Mouse (Mus musculus): Measurements from ENCODE around the gene Ndufb10. TPM values are rescaled to one million over a fixed set of nuclear protein-coding genes. Genes with fewer than 3 reads are reported as not detected.
"Not testable (repeated sequence)": the region's sequence is repeated elsewhere in the genome, so short reads cannot be mapped to it uniquely, and the experiment has no call there.

The Ndufb10 gene
- polyA plus RNA-seq, 1 experiment = 91.1 TPM

- H3K4me1 ChIP-seq (ENCODE audit: control insufficient read depth, insufficient read depth, insufficient read length) = peaks cover 7% of the 10 kb centered on the region; the same call in 1 of the 2 replicates
- H3K27ac ChIP-seq (ENCODE audit: insufficient read depth, low read length) = no peak within 1 kb of the TSS
- 91% methylated on average over 2 of the region's 2 CpGs for WGBS
- H3K36me3 ChIP-seq (ENCODE audit: control insufficient read depth, insufficient read depth, low read length) = no peaks in the 10 kb centered on the region
- DNase-seq (ENCODE audit: low read depth in 1 of 2, low spot score in 2 of 2) = no peak
- no peak for TF ChIP-seq POLR2A (IDR thresholded peaks at IDR 0.05; ENCODE audit: low read depth, low read length)
- no peak for TF ChIP-seq CTCF (IDR thresholded peaks at IDR 0.05; ENCODE audit: extremely low read depth, insufficient read depth, insufficient read length, insufficient replicate concordance)
- no peak within 1 kb of the TSS for H3K4me3 ChIP-seq (ENCODE audit: extremely low read depth, insufficient read depth, insufficient read length)
- no peaks in the 10 kb centered on the region for H3K27me3 ChIP-seq (ENCODE audit: control insufficient read depth, insufficient read depth, low read length)
These were observed 3.3 kb upstream of the Ndufb10 start, which contains the start of gene Rpl3l for GRCm38 (mm10) chr17:24727618-24728017. Gene Rpl3l, plus strand, starts transcription at chr17:24727820.

DNA sequence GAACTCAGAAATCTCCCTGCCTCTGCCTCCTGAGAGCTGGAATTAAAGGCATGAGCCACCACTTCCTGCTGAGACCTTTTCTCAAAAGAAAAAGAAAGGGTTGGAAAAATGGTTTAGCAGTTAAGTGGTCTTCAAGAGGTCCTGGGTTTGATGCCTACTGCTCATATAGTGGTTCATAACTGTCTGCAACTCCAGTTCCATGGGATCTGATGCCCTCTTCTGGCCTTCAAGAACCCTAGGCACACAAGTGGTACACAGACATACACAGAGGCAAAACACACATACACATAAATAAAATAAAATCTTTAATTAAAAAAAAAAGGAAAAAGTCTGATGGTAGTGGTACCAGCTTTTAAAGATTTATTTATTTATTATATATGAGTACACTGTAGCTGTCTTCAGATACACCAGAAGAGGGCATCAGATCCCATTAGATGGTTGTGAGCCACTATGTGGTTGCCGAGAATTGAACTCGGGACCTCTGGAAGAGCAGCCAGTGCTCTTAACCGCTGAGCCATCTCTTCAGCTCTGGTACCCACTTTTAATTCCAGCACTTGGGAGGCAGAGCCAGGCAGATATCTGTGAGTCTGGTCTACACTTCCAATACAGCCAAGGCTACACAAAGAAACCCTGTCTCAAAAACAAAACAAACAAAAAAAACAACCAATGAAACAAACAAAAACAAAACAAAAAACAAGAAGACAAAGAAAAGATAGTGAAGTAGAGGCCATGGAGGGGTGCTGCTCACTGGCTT lies 1.5 kb upstream of the Ndufb10 start:
- no peak for TF ChIP-seq CTCF (IDR thresholded peaks at IDR 0.05; ENCODE audit: extremely low read depth, insufficient read depth, insufficient read length, insufficient replicate concordance)
- TF ChIP-seq POLR2A (IDR thresholded peaks at IDR 0.05; ENCODE audit: low read depth, low read length) = no peak
- DNase-seq (ENCODE audit: low read depth in 1 of 2, low spot score in 2 of 2) = no peak
- peaks cover 7% of the 10 kb centered on the region for H3K4me1 ChIP-seq (ENCODE audit: control insufficient read depth, insufficient read depth, insufficient read length)

GRCm38 (mm10) chr17:24723881-24724180 lies 447 bp downstream of the Ndufb10 start:
- Histone ChIP-seq H3K27me3 (ENCODE audit: control insufficient read depth, insufficient read depth, low read length) (no peaks in the 10 kb centered on the region), H3K4me1 (ENCODE audit: control insufficient read depth, insufficient read depth, insufficient read length) (peaks cover 7% of the 10 kb centered on the region), H3K27ac (ENCODE audit: insufficient read depth, low read length) (peak overlapping the region; percentile 89), H3K4me3 (ENCODE audit: extremely low read depth, insufficient read depth, insufficient read length) (peak overlapping the region; percentile 98), H3K36me3 (ENCODE audit: control insufficient read depth, insufficient read depth, low read length) (peaks cover 12% of the 10 kb centered on the region)
- no peak for TF ChIP-seq POLR2A (IDR thresholded peaks at IDR 0.05; ENCODE audit: low read depth, low read length)
- TF ChIP-seq CTCF (IDR thresholded peaks at IDR 0.05; ENCODE audit: extremely low read depth, insufficient read depth, insufficient read length, insufficient replicate concordance) = no peak
- WGBS = under 1% methylated on average over 15 of the region's 15 CpGs
- DNase-seq (ENCODE audit: low read depth in 1 of 2, low spot score in 2 of 2) = no peak

More for the DNA sequence above, 1.5 kb upstream of the Ndufb10 start:
- no peaks in the 10 kb centered on the region for H3K27me3 ChIP-seq (ENCODE audit: control insufficient read depth, insufficient read depth, low read length)
- WGBS = 75% methylated on average over 3 of the region's 3 CpGs
- peaks cover 10% of the 10 kb centered on the region for H3K36me3 ChIP-seq (ENCODE audit: control insufficient read depth, insufficient read depth, low read length)
- H3K4me3 ChIP-seq (ENCODE audit: extremely low read depth, insufficient read depth, insufficient read length) = no peak overlapping the region
- H3K27ac ChIP-seq (ENCODE audit: insufficient read depth, low read length) = no peak overlapping the region

DNA sequence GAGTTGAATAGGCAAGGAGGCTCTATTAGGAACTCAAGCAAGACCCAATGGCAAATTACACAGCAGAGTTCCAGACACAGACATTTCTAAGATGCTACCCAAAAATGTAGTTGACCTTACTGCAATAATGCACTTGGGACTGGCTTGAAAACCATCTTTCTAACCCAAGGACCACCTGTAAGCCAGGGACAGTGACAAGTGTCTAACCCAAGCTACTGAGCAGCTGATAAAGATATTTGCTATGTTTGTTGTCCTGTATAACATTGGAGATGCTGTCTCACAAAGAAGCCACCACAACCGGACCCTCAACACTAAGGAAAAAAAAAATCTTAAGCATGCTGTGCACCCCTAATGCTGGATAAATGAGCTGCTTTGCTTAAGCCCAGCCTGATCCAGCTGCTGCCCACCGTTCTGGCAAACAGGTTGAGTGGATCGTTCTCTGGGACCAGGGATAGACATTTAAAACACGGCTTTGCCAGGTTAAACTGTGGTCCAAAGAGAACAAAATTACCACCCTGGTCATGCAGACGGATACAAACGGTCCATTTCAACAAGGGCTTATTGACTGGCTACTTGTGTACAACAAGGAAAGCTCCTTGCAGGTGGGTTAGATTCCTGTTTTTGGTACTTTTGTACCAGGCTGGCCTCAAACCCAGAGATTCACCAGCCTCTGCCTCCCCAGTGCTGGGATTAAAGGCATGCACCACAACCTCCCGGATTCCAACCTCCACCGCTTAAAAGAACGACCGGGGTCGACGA lies 977 bp downstream of the Ndufb10 start:
- H3K27ac ChIP-seq (ENCODE audit: insufficient read depth, low read length) = peak overlapping the region; percentile 89; the same call in 1 of the 2 replicates
- DNase-seq (ENCODE audit: low read depth in 1 of 2, low spot score in 2 of 2) = no peak
- peaks cover 12% of the 10 kb centered on the region for H3K36me3 ChIP-seq (ENCODE audit: control insufficient read depth, insufficient read depth, low read length)
- peak overlapping the region; percentile 98 for H3K4me3 ChIP-seq (ENCODE audit: extremely low read depth, insufficient read depth, insufficient read length)
- 3% methylated on average over 12 of the region's 12 CpGs for WGBS
- H3K4me1 ChIP-seq (ENCODE audit: control insufficient read depth, insufficient read depth, insufficient read length) = peaks cover 7% of the 10 kb centered on the region
- no peaks in the 10 kb centered on the region for H3K27me3 ChIP-seq (ENCODE audit: control insufficient read depth, insufficient read depth, low read length)
- TF ChIP-seq POLR2A (IDR thresholded peaks at IDR 0.05; ENCODE audit: low read depth, low read length) (no peak), CTCF (IDR thresholded peaks at IDR 0.05; ENCODE audit: extremely low read depth, insufficient read depth, insufficient read length, insufficient replicate concordance) (no peak)

GRCm38 (mm10) chr17:24722220-24722924 lies 1.9 kb downstream of the Ndufb10 start:
- H3K36me3 ChIP-seq (ENCODE audit: control insufficient read depth, insufficient read depth, low read length) = peaks cover 12% of the 10 kb centered on the region
- DNase-seq (ENCODE audit: low read depth in 1 of 2, low spot score in 2 of 2) = no peak
- H3K27me3 ChIP-seq (ENCODE audit: control insufficient read depth, insufficient read depth, low read length) = no peaks in the 10 kb centered on the region
- TF ChIP-seq POLR2A (IDR thresholded peaks at IDR 0.05; ENCODE audit: low read depth, low read length) = no peak
- no peak for TF ChIP-seq CTCF (IDR thresholded peaks at IDR 0.05; ENCODE audit: extremely low read depth, insufficient read depth, insufficient read length, insufficient replicate concordance)
- peaks cover 7% of the 10 kb centered on the region for H3K4me1 ChIP-seq (ENCODE audit: control insufficient read depth, insufficient read depth, insufficient read length)
- WGBS = 57% methylated on average over 13 of the region's 13 CpGs
- H3K27ac ChIP-seq (ENCODE audit: insufficient read depth, low read length) = no peak overlapping the region
- no peak overlapping the region for H3K4me3 ChIP-seq (ENCODE audit: extremely low read depth, insufficient read depth, insufficient read length)

GRCm38 (mm10) chr17:24721383-24721955 lies 2.8 kb downstream of the Ndufb10 start:
- not testable (repeated sequence) for H3K4me3 ChIP-seq (ENCODE audit: extremely low read depth, insufficient read depth, insufficient read length); H3K4me1 ChIP-seq (ENCODE audit: control insufficient read depth, insufficient read depth, insufficient read length); H3K27me3 ChIP-seq (ENCODE audit: control insufficient read depth, insufficient read depth, low read length); H3K27ac ChIP-seq (ENCODE audit: insufficient read depth, low read length); DNase-seq (ENCODE audit: low read depth in 1 of 2, low spot score in 2 of 2)
- 60% methylated on average over 7 of the region's 7 CpGs for WGBS
- peaks cover 12% of the 10 kb centered on the region for H3K36me3 ChIP-seq (ENCODE audit: control insufficient read depth, insufficient read depth, low read length)

DNA sequence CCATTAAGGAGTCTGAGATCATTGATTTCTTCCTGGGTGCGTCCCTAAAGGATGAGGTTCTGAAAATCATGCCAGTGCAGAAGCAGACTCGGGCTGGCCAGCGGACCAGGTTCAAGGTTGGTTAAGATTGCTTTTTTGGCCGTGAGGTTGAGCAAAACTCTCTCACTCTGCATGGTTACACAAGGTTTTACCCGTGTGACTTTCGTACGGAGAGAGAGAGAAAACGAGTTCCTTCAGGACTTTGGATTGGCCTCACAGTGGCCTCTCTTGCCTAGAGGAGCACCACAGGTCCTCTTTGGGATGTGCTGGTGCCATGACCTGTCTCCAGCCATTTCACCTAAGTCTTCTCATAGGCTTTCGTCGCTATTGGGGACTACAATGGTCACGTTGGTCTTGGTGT lies 3.7 kb downstream of the Ndufb10 start:
- H3K4me3 ChIP-seq (ENCODE audit: extremely low read depth, insufficient read depth, insufficient read length) = peak overlapping the region; percentile 66
- not testable (repeated sequence) for DNase-seq (ENCODE audit: low read depth in 1 of 2, low spot score in 2 of 2); H3K27ac ChIP-seq (ENCODE audit: insufficient read depth, low read length); H3K4me1 ChIP-seq (ENCODE audit: control insufficient read depth, insufficient read depth, insufficient read length); H3K27me3 ChIP-seq (ENCODE audit: control insufficient read depth, insufficient read depth, low read length)
- 2% methylated on average over 11 of the region's 11 CpGs for WGBS
- peaks cover 14% of the 10 kb centered on the region for H3K36me3 ChIP-seq (ENCODE audit: control insufficient read depth, insufficient read depth, low read length)
